Mouse (Mus musculus) embryonic facial prominence, embryonic 13.5 days (tissue): ENCODE measurements around the gene Optn. TPM values are rescaled to one million over a fixed set of nuclear protein-coding genes. Genes with fewer than 3 reads are reported as not detected.

Experiments
- ATAC-seq: fragments of 200-750 bp; cut with Nextera tagmentation; 2 replicates; pipeline ENCODE4 v1.8.0; 2017; ENCODE audit warnings: low read depth; ENCODE audit not compliant: insufficient number of reproducible peaks, insufficient read depth, low FRiP score, low TSS enrichment
- H3K27ac ChIP-seq: fragments of 300-500 bp; sonication (generic); 2 replicates; pipeline ENCODE4 v1.5.1; 2015; ENCODE audit warnings: moderate library complexity, mild to moderate bottlenecking, inconsistent platforms
- H3K27me3 ChIP-seq: fragments of 300-500 bp; sonication (generic); 2 replicates; pipeline ENCODE4 v1.6.1; 2015; ENCODE audit warnings: mild to moderate bottlenecking, inconsistent platforms
- H3K36me3 ChIP-seq: fragments of 300-500 bp; sonication (generic); 2 replicates; pipeline ENCODE4 v1.6.1; 2015; ENCODE audit warnings: mild to moderate bottlenecking, inconsistent platforms
- H3K4me1 ChIP-seq: fragments of 300-500 bp; sonication (generic); 2 replicates; pipeline ENCODE4 v1.6.1; 2015; ENCODE audit warnings: inconsistent platforms
- H3K4me2 ChIP-seq: fragments of 300-500 bp; sonication (generic); 2 replicates; pipeline ENCODE4 v1.6.1; 2015; ENCODE audit warnings: moderate library complexity, mild to moderate bottlenecking, inconsistent platforms
- H3K4me3 ChIP-seq: fragments of 300-500 bp; sonication (generic); 2 replicates; pipeline ENCODE4 v1.5.1; 2015; ENCODE audit warnings: mild to moderate bottlenecking, inconsistent platforms
- H3K9ac ChIP-seq: fragments of 300-500 bp; sonication (generic); 2 replicates; pipeline ENCODE4 v1.6.1; 2015; ENCODE audit warnings: mild to moderate bottlenecking, inconsistent platforms
- H3K9me3 ChIP-seq: fragments of 300-500 bp; sonication (generic); 2 replicates; pipeline ENCODE4 v1.6.1; 2016; ENCODE audit warnings: inconsistent platforms
- WGBS: fragments of 180-500 bp; shearing (Covaris S2); methylation state at CpG from one replicate; pipeline ENCODE4 v1.1.7; 2015; ENCODE audit warnings: mixed read lengths; 5-methylcytosine and 5-hydroxymethylcytosine counted together
- polyA plus RNA-seq: library from polyadenylated mRNA; unstranded; fragments of >200 nt; fragmentation: Nextera tagmentation; extraction: Ambion mirVana; gene quantifications from 2 replicates; pipeline ENCODE4 v1.2.1, GENCODE M21; 2015

Gene Optn
- polyA plus RNA-seq, 1 experiment from 2014 or later: 5.6 TPM

DNA sequence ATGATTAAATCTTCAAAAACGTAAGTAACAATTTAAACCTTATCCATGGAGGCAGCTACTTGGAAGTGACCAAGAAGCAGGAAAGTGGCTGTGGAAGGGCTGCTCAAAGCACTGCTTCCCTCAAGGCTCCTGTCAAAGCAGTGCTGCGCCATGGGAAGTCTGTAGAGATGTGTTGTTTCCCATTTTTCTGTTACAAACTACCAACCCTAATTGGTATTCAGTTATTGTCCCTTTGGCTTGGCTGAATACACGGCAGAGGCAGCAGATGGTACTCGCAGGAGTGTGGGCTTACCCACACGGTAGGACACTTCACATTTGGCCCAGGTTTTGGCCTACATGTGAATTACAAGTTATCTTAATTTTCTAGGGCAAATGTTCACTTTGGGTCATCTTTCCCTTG is 25.5 kb downstream of the Optn start:
- Histone ChIP-seq H3K36me3 (no peaks in the 10 kb centered on the region), H3K4me1 (no peaks in the 10 kb centered on the region), H3K9me3 (no peaks in the 10 kb centered on the region), H3K9ac (no peak overlapping the region), H3K27ac (no peak overlapping the region), H3K27me3 (no peaks in the 10 kb centered on the region), H3K4me2 (no peak overlapping the region), H3K4me3 (no peak overlapping the region)
- WGBS: 85% methylated on average over 5 of the region's 5 CpGs
- no peak for ATAC-seq

DNA sequence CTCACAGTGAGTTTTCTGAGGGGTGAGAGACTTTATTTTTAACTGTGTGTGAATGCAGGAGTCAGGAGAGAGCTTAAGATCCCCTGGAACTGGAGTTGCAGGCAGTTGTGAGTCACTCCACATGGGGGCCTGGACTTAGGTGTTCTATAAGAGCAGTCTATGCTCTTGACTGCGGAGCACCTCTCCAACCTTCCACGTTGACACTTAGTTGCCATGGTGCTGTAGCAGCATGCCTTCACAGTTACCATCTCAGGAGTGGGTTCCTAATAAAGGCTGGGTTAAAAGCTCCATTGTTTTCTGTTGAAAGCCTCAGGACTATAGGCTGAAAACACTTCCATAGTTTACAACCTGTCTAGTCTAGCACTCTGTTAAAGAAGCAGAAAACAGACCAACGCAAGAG is 26.5 kb downstream of the Optn start:
- H3K9ac ChIP-seq: no peak overlapping the region
- 81% methylated on average over 3 of the region's 3 CpGs for WGBS
- no peaks in the 10 kb centered on the region for H3K27me3 ChIP-seq
- no peaks in the 10 kb centered on the region for H3K4me1 ChIP-seq
- H3K36me3 ChIP-seq: no peaks in the 10 kb centered on the region
- H3K9me3 ChIP-seq: no peaks in the 10 kb centered on the region
- ATAC-seq: no peak
- no peak overlapping the region for H3K4me3 ChIP-seq
- no peak overlapping the region for H3K4me2 ChIP-seq
- H3K27ac ChIP-seq: no peak overlapping the region

DNA sequence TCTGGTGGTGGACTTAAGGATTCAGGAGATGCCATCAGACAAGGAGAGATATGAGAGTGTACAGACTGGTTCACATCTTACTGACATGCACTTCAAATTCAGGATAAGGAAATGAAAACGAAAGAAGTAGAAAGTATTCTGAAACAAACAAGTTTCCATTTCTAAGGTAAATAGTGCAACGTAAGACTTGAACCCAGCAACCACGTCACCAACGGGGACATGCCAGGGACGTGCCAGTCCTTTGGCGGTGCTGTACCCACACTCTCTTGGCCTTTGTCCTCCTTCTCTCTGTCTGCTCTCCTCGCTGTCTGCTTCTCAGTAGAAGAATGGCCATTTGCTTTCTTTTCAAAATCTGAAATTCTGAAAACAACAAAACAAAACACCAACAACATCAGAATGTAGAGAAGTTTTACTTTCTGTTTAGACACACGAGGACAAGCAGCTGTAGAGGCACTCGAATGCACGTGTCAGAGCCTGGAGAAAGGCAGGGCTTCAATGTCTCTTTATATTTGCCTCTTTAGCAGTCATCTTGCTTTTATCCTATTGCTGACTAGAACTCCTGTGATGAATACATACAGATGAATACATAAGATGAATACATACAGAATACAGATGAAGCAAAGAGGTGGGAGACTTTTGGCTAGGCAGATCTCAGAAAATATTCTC is 27.3 kb downstream of the Optn start:
- H3K4me3 ChIP-seq: no peak overlapping the region
- H3K4me1 ChIP-seq: no peaks in the 10 kb centered on the region
- no peak for ATAC-seq
- WGBS: 87% methylated on average over 10 of the region's 10 CpGs
- no peaks in the 10 kb centered on the region for H3K27me3 ChIP-seq
- H3K4me2 ChIP-seq: no peak overlapping the region
- H3K9ac ChIP-seq: no peak overlapping the region
- no peaks in the 10 kb centered on the region for H3K36me3 ChIP-seq
- H3K27ac ChIP-seq: no peak overlapping the region
- no peaks in the 10 kb centered on the region for H3K9me3 ChIP-seq

GRCm38 (mm10) chr2:5035241-5035640 is 28.6 kb downstream of the Optn start:
- no peak overlapping the region for H3K4me3 ChIP-seq
- no peaks in the 10 kb centered on the region for H3K4me1 ChIP-seq
- no peak overlapping the region for H3K27ac ChIP-seq
- 81% methylated on average over 9 of the region's 9 CpGs for WGBS
- H3K9ac ChIP-seq: no peak overlapping the region
- no peaks in the 10 kb centered on the region for H3K9me3 ChIP-seq
- no peak for ATAC-seq
- no peaks in the 10 kb centered on the region for H3K27me3 ChIP-seq
- H3K36me3 ChIP-seq: no peaks in the 10 kb centered on the region
- H3K4me2 ChIP-seq: no peak overlapping the region

DNA sequence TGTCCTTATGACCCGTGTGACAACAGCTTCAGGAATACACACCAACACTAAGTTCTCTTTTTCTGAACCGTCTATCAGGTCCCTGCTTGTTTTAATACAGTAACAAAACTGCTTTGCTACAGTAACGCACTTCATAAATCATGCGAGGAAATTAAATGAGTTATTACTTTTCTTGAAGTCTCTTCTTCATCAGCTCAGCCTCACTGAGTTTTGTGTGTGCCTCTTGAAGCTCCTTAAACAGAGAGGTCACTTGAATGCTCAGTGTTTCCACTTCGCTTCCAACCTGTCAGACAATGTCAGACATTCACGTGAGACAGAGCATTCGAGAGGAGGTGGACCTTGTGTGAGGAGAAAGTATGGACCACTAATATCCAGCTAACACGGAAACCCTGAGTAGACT is 29.1 kb downstream of the Optn start:
- Histone ChIP-seq H3K36me3 (no peaks in the 10 kb centered on the region), H3K4me1 (no peaks in the 10 kb centered on the region), H3K27me3 (no peaks in the 10 kb centered on the region), H3K4me2 (no peak overlapping the region), H3K27ac (no peak overlapping the region), H3K9ac (no peak overlapping the region), H3K4me3 (no peak overlapping the region), H3K9me3 (no peaks in the 10 kb centered on the region)
- ATAC-seq: no peak
- 83% methylated on average over 8 of the region's 8 CpGs for WGBS

DNA sequence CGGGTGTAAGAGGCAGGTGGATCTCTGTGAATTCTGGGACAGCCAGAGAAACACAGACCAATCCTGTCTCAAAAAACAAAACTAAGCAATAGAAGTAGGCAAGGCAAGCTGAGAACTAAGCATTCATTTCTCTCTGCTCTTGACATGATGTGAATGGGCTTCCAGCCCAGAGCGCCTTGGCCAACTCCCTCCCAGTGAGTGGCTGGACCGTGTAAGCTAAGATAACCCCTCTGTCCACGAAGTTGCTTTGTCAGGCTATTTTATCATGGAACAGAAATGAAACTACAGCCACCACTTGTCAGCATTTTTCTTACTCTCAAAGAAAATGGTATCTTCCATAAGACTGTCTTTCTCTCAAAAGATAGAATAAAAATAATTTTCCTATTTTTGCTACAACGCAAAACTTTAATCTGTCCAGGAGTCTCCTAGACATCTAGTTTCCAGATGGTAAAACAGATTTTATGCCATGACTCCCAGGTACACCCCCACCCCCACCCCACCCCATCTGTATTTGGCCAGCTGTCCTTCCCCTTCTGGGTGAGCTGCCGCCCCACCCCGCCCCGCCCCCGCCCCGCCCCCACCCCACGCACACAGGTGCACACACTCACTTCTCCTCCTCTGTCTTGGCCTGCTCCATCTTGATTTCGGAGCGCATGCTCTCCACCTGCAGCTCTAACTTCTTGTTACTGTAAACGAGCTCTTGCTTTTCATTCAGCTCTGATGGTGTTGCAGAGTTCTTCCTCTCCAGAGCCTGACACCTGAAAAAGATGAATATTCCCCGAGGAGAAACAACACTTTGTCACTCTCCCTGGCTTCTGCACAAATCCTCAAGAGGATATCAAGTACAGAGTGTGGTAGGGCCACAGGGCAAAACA is 30.1 kb downstream of the Optn start:
- H3K4me1 ChIP-seq: no peaks in the 10 kb centered on the region
- H3K4me2 ChIP-seq: no peak overlapping the region
- WGBS: 76% methylated on average over 12 of the region's 15 CpGs
- no peak for ATAC-seq
- H3K27ac ChIP-seq: no peak overlapping the region
- no peaks in the 10 kb centered on the region for H3K9me3 ChIP-seq
- H3K36me3 ChIP-seq: no peaks in the 10 kb centered on the region
- no peaks in the 10 kb centered on the region for H3K27me3 ChIP-seq
- no peak overlapping the region for H3K9ac ChIP-seq
- no peak overlapping the region for H3K4me3 ChIP-seq

DNA sequence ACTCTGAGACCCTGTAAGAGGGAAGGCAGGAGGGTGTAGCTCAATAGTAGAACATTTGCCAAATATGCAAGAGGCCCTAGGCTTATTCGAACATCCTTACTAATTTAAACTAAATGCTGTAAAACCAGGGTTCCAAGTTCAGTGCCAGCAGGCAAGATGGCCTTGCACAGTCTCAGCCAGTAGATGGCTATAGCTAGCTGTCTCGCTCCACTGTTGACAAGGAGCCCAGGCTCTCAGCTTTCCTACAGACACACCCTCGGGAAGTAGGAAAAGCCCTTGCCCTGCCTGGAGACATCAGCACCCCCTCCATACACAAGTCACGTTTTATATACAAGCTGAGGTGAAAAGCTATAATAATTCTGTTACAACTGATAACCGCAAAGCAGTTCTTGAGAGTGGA is 31.2 kb downstream of the Optn start:
- 69% methylated on average over 5 of the region's 5 CpGs for whole genome bisulfite sequencing
- Histone ChIP-seq H3K4me2 (no peak overlapping the region), H3K27ac (no peak overlapping the region), H3K27me3 (no peaks in the 10 kb centered on the region), H3K36me3 (no peaks in the 10 kb centered on the region), H3K9ac (no peak overlapping the region), H3K4me3 (no peak overlapping the region), H3K9me3 (no peaks in the 10 kb centered on the region), H3K4me1 (no peaks in the 10 kb centered on the region)
- ATAC-seq: no peak

DNA sequence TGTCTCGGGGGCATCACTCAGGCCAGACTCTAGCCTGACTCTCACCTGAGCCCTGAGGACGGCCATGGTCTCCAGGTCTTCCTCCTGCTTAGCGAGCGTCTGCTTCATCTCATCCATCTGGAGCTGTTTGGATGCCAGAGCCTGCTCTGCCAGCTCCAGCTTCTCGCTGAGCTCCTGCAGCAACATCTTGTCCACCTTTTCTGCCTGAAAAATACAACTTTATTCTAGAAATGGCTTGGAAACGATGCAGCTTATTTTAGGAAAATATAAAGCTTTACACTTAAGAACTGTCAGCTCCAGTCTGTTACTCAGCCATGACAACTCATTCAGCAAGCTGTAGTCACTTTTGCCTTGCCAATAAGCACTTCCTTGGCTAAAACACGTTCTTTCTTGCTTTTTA is 32.6 kb downstream of the Optn start:
- Histone ChIP-seq H3K27ac (no peak overlapping the region), H3K4me1 (no peaks in the 10 kb centered on the region), H3K27me3 (no peaks in the 10 kb centered on the region), H3K9ac (no peak overlapping the region), H3K9me3 (no peaks in the 10 kb centered on the region), H3K4me3 (no peak overlapping the region), H3K36me3 (no peaks in the 10 kb centered on the region), H3K4me2 (no peak overlapping the region)
- ATAC-seq: no peak
- 79% methylated on average over 7 of the region's 7 CpGs for WGBS

DNA sequence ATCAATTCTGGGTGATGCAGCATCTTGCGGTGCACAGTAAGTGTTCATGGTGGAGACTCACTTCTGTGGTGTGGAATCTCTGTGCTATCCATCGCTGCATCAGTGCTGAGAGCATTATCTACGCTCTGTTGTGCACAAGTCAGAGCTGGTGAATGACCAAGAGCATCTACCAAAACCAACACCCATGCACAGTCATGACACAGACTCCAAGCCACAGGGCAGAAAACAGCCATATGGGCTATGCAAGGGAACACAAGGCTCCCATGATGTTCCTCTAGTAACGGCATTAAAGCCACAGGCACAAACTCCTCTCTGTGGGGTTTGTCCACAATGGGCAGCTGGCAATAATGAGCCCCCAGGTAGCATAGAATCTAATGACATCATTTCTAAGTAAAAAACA is 34.0 kb downstream of the Optn start:
- Histone ChIP-seq H3K36me3 (no peaks in the 10 kb centered on the region), H3K27ac (no peak overlapping the region), H3K9me3 (no peaks in the 10 kb centered on the region), H3K9ac (no peak overlapping the region), H3K4me1 (no peaks in the 10 kb centered on the region), H3K27me3 (no peaks in the 10 kb centered on the region), H3K4me3 (no peak overlapping the region), H3K4me2 (no peak overlapping the region)
- ATAC-seq: no peak
- 90% methylated on average over 4 of the region's 4 CpGs for WGBS

GRCm38 (mm10) chr2:5028047-5028446 is 35.8 kb downstream of the Optn start:
- H3K4me3 ChIP-seq: no peak overlapping the region
- WGBS: 86% methylated on average over 7 of the region's 7 CpGs
- no peak for ATAC-seq

DNA sequence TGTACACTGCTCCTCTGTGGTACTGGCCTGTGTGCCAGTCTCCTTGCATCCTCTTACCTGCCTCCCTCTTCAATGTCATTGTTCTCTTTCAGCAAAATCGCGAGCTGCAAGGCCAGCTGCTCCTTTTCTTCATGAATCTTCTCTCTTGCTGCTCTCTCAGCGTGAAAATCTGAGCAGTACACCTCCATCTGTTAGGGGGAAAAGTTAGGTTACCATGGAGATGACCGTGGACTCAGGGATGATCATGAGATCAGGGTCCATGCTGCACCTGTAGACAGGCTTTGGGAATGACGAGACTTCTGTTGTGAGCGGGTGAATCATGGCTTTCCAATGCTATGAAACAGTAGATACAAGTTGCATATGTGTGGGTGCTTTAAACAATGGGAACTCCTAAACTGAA is 36.8 kb downstream of the Optn start:
- no peak overlapping the region for H3K9ac ChIP-seq
- H3K4me1 ChIP-seq: 0 out of 2 replicates have a peak, but pooled peaks cover 3% of the 10 kb centered on the region
- H3K27me3 ChIP-seq: no peaks in the 10 kb centered on the region
- no peak overlapping the region for H3K4me2 ChIP-seq
- no peak overlapping the region for H3K27ac ChIP-seq
- 66% methylated on average over 6 of the region's 6 CpGs for WGBS
- no peak overlapping the region for H3K4me3 ChIP-seq
- no peaks in the 10 kb centered on the region for H3K9me3 ChIP-seq
- ATAC-seq: no peak
- H3K36me3 ChIP-seq: no peaks in the 10 kb centered on the region

More at GRCm38 (mm10) chr2:5028047-5028446, 35.8 kb downstream of the Optn start:
- Histone ChIP-seq H3K36me3 (no peaks in the 10 kb centered on the region), H3K27me3 (no peaks in the 10 kb centered on the region), H3K27ac (no peak overlapping the region), H3K4me2 (no peak overlapping the region), H3K9me3 (no peaks in the 10 kb centered on the region), H3K9ac (no peak overlapping the region), H3K4me1 (0 out of 2 replicates have a peak, but pooled peaks cover 3% of the 10 kb centered on the region)

DNA sequence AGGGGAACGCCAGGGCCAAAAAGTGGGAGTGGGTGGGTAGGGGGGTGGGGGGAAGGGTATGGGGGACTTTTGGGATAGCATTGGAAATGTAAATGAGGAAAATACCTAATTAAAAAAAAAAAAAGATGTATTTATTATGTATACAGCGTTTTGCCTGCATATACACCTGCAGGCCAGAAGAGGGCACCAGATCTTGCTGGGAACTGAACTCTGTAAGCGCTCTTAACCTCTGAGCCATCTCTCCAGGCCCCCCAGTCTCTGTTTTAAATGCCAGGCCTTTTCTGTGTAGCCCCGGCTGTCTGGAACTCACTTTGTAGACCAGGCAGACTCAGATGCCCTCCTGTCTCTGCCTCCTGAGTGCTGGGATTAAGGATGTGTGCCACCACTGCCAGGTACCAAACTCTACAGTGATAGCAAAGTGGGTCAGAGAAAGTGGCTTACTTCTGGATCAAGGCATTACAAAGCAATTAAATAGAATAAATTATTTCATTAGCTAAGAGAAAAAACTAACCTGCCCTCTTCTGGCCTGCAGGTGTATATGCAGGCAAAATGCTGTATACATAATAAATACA is 38.6 kb downstream of the Optn start:
- Histone ChIP-seq H3K27ac (no peak overlapping the region), H3K9ac (no peak overlapping the region), H3K9me3 (no peaks in the 10 kb centered on the region), H3K27me3 (no peaks in the 10 kb centered on the region), H3K4me2 (no peak overlapping the region), H3K4me1 (0 out of 2 replicates have a peak, but pooled peaks cover 3% of the 10 kb centered on the region), H3K36me3 (no peaks in the 10 kb centered on the region), H3K4me3 (no peak overlapping the region)
- 44% methylated on average over 4 of the region's 4 CpGs for WGBS
- ATAC-seq: no peak
